Mouse (Mus musculus) frontal cortex, postnatal 36 days (tissue): ENCODE results near the gene Tmem63c.

ENCODE experiments used
- DNase-seq, 2 experiments: peaks; one replicate each; pipeline ENCODE4 v3.0.0; 2022; ENCODE audit warnings: low spot score in 2 of 2

The Tmem63c gene

GRCm38 (mm10) chr12:87131181-87131580 is 110.0 kb downstream of the Tmem63c start:
- DNase-seq: no peak

DNA sequence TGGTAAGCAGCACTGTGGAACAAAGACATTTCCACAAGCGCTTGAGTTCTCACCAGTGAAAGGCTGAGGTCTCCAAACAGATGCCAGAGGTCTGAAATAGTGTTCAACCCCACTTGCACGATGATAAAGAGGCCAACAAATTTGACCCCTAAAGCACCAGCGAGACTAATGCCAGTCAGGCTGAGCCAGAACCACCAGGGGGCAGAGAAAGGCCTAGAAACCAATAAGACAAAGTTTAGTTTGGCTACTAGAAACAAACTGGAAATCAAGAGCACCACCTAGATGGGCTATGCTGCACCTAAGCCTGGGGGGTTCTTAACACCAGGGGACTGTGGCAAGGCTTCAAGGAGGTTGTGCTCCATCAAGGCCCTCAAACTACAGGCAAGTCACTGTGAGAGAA is 110.5 kb downstream of the Tmem63c start:
- no peak for DNase-seq

DNA sequence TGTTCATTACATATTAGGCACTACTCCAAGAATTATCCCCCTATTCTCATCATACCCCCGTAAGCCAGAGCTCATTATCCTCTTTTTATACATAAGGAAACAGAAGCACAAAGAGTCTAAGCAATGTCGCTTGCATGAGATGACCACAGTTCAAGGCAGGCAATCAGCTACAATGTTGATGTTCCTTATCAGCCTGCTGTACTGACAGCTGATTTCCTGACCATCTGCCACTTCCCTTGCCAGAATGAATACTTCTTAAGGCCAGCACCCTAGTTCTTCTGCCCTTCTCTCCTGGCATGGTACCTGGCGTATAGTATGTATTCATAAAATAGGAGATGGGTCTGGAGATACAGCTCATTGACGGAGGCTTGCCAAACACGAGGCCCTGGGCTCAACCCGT is 111.1 kb downstream of the Tmem63c start:
- DNase-seq: no peak

DNA sequence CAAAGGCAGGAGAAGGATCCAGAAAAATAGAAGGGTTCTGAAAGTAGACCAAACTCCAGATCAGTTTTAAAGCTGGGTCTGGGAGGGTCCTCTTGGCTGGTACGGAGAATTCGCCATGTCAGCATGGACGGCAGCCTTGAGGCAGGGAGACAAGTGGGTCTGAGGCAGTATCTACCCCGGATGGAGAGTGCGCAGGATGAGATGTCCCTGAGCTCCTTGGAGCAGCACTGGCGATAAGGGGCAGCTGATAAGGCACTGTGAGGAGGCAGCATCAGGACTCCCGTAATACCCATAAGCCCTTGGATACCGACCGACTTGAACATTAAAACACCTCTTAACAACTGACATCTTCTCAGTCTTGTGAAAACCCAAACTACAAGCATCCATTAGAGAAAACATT is 111.6 kb downstream of the Tmem63c start:
- no peak for DNase-seq

DNA sequence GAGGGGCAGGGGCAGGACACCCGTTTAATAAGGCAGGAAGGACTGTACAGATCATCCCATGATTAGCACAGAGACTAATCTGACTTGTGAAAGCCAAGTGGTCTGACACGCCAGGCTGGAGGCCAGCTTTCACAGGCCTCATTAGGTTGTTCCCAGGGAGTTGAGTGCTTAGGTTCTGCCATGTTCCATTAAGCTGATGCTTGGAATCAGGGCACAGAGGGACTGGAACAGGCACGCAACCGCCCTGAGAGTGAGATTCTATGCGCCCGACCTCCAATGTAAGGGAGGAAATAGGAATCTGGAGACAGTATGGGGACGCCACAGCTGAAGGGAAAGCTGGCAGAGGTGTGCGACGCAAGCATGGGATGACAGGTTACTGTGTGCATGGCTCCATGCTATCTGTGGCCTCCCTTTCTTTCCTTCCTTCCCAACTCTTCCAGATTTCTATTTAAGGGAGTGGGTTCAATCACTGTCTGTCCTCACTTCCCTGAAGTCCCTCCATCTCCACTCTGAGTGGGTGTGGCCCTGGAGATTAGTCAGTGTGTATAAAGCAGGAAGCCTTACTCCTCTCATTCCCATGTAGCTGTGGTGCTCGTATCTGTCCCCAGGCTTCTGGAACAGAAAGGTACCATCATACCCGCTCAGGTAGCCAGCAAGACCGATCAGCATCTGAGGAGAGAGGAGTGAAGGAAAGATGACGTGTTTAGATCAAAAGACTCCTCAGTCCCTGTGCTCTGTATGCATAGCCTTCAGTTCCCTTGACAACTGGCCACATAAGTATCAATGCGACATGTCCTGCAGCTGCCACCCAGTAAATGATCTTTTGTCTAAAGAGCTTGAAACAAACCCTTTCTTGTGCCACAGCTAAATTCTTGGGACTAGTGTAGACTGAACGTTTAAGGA is 116.5 kb downstream of the Tmem63c start:
- DNase-seq: no peak

GRCm38 (mm10) chr12:87138342-87138701 is 117.2 kb downstream of the Tmem63c start:
- no peak for DNase-seq

GRCm38 (mm10) chr12:87138768-87139167 is 117.6 kb downstream of the Tmem63c start:
- no peak for DNase-seq
